10 mouse cellular contexts compared by ENCODE assay signal in genomic region chr12:52038352-52038751, GRCm38 (mm10). TPM values are rescaled to one million over a fixed set of nuclear protein-coding genes. Genes with fewer than 3 reads are reported as not detected.
DNase-seq lines count a peak whose midpoint lies in the region; ATAC-seq and TF ChIP-seq lines count a peak whose summit lies in the region.
"Had no signal": no experiment of that assay in that cellular context is flagged by ENCODE, and none has a peak within 500 bp of the region (broad histone marks: within the 10 kb centered on the region; RNA-seq: fewer than 3 reads in every experiment).

No protein-coding gene starts in this region.

- H3K4me2 ChIP-seq in neural tube, embryonic 13.5 days = no peak overlapping the region
- H3K4me2 ChIP-seq: midbrain, embryonic 12.5 days had no signal

- DNase-seq in gastrocnemius, adult 2 months = no peak
- no peak for DNase-seq in gastrocnemius, adult 18-20 months (ENCODE audit: low spot score)
- DNase-seq in neural tube, embryonic 10.5 days (ENCODE audit: extremely low spot score, low spot score) = no peak
- peak; percentile 27 for DNase-seq in induced T-regulatory cell, adult 2 months (ENCODE audit: low read depth)
- no peak for DNase-seq in testis, postnatal 14 days (ENCODE audit: low spot score)
- DNase-seq in left cerebral cortex, postnatal 4 days = no peak

- peak; percentile 55 for TF ChIP-seq CTCF in gastrocnemius, adult 2 months (IDR thresholded peaks at IDR 0.05)

- peak; percentile 36; the same call in 1 of the 2 replicates for ATAC-seq in neural tube, embryonic 13.5 days (ENCODE audit: low read depth)
- no peak for ATAC-seq in inflammation-experienced regulatory T-cells, adult 6 months

- no peaks in the 10 kb centered on the region for H3K27me3 ChIP-seq in neural tube, embryonic 13.5 days
- H3K27me3 ChIP-seq: midbrain, embryonic 12.5 days had no signal

- no peak overlapping the region for H3K9ac ChIP-seq in neural tube, embryonic 13.5 days
- H3K9ac ChIP-seq: midbrain, embryonic 12.5 days had no signal

- H3K4me1 ChIP-seq in neural tube, embryonic 13.5 days (replicated peaks) = no peaks in the 10 kb centered on the region
- H3K4me1 ChIP-seq: midbrain, embryonic 12.5 days had no signal

- H3K4me3 ChIP-seq in gastrocnemius, adult 2 months = no peak overlapping the region
- no peak overlapping the region for H3K4me3 ChIP-seq in neural tube, embryonic 13.5 days
- H3K4me3 ChIP-seq: midbrain, embryonic 12.5 days had no signal

- no peaks in the 10 kb centered on the region for H3K36me3 ChIP-seq in neural tube, embryonic 13.5 days
- H3K36me3 ChIP-seq: midbrain, embryonic 12.5 days had no signal

- intact Hi-C loops in gastrocnemius, adult 2 months (cut with DNase I) = no loop called here
- intact Hi-C loops in left cerebral cortex, postnatal 4 days (cut with DNase I) = loop anchor here (5.0 kb wide), 1 partner anchor 599 kb away; no protein-coding TSS in a partner anchor

- WGBS in neural tube, embryonic 13.5 days = 74% methylated on average over 3 of the region's 3 CpGs

- no peaks in the 10 kb centered on the region for H3K9me3 ChIP-seq in neural tube, embryonic 13.5 days
- H3K9me3 ChIP-seq: midbrain, embryonic 12.5 days had no signal

- H3K27ac ChIP-seq in gastrocnemius, adult 2 months = no peak overlapping the region
- no peak overlapping the region for H3K27ac ChIP-seq in neural tube, embryonic 13.5 days (replicated peaks)
- H3K27ac ChIP-seq: midbrain, embryonic 12.5 days had no signal

RNA-seq across cellular contexts. Expression of gene Gpr33, which starts 10.5 kb away (rescaled TPM):
- not detected for total RNA-seq in gastrocnemius, adult 2 months (2021)
- not detected for total RNA-seq in gastrocnemius, adult 18-20 months (2021)
- not detected in 2 replicates for polyA plus RNA-seq in neural tube, embryonic 13.5 days (2015; fragmentation: Nextera tagmentation; extraction: Ambion mirVana)
- total RNA-seq in left cerebral cortex, postnatal 4 days (2021) = not detected
- not detected for polyA plus RNA-seq in inflammation-experienced regulatory T-cells, adult 6 months (2017; shearing (Covaris generic))
- polyA plus RNA-seq: midbrain, embryonic 12.5 days; stomach, embryonic 14.5 days had no signal

RNA-seq across cellular contexts. Expression of gene Dtd2, which starts 32.1 kb away (rescaled TPM):
- total RNA-seq in gastrocnemius, adult 2 months (2021) = 1 to 10 TPM; 4.2 to 4.9 TPM
- 1 to 10 TPM; 4.6 to 5.0 TPM for total RNA-seq in gastrocnemius, adult 18-20 months (2021)
- polyA plus RNA-seq in neural tube, embryonic 13.5 days (2015; fragmentation: Nextera tagmentation; extraction: Ambion mirVana) = 16.0 and 17.9 TPM in 2 replicates
- 10 to 100 TPM in 1 of 2 experiments, 1 to 10 TPM in 1; 8.0 to 10.1 TPM for total RNA-seq in left cerebral cortex, postnatal 4 days (2021)
- polyA plus RNA-seq in inflammation-experienced regulatory T-cells, adult 6 months (2017; shearing (Covaris generic)) = 10 to 100 TPM in 2 of 3 experiments, 1 to 10 TPM in 1; 9.9 to 18.0 (median 16.6) TPM

RNA-seq across cellular contexts. Expression of gene Nubpl, which starts 59.2 kb away (rescaled TPM):
- total RNA-seq in gastrocnemius, adult 2 months (2021) = 1 to 10 TPM; 4.9 to 5.6 TPM
- total RNA-seq in gastrocnemius, adult 18-20 months (2021) = 1 to 10 TPM; 4.4 to 6.7 TPM
- polyA plus RNA-seq in neural tube, embryonic 13.5 days (2015; fragmentation: Nextera tagmentation; extraction: Ambion mirVana) = 6.9 and 8.5 TPM in 2 replicates
- 1 to 10 TPM; 4.2 to 6.6 TPM for total RNA-seq in left cerebral cortex, postnatal 4 days (2021)
- polyA plus RNA-seq in inflammation-experienced regulatory T-cells, adult 6 months (2017; shearing (Covaris generic)) = 1 to 10 TPM; 3.8 to 6.7 (median 6.6) TPM
